ENCODE assay signal across 8 mouse cellular contexts in the genomic region with DNA sequence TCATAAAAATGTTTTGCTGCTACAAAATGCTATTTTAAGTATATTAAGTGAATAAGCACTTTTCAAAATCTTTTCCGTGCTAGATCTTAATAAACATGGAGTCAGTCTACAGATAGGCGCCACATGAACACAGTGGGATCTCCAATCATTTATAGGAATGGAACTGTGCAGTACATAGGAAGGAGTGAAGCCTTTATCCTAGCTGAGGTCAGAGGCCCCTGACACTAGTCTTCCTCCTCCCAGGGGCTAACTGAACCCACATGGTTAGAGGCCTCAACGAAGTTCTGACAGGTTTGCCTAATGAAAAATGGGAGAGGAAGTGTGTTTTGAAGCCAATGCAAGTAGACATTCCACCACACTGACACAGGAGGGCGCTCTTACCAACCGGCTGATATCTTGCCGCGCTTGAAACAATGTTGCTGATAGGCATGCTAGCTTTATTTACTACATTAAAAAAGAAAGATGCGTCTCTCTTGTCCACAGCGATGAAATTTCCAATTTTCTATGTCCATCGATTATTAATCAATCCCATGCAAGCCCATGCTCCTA. TPM values are rescaled to one million over a fixed set of nuclear protein-coding genes. Genes with fewer than 3 reads are reported as not detected.
DNase-seq lines count a peak whose midpoint lies in the region; ATAC-seq and TF ChIP-seq lines count a peak whose summit lies in the region.

No protein-coding gene starts in this region.

- peak; percentile 94 for ATAC-seq in CD4-positive, CD25-positive, alpha-beta regulatory T cell, adult 4 months
- ATAC-seq in lung, postnatal 0 days = no peak

- no peaks in the 10 kb centered on the region for H3K9me3 ChIP-seq in lung, postnatal 0 days (ENCODE audit: low read length)

- no peak overlapping the region for H3K9ac ChIP-seq in lung, postnatal 0 days (replicated peaks; ENCODE audit: low read depth)

- no peak overlapping the region for H3K4me3 ChIP-seq in lung, postnatal 0 days (ENCODE audit: low read depth, low read length)

- DNase-seq in R1 (ENCODE audit: low read depth, low spot score) = peak; percentile 75
- peak; percentile 74 to 82 for DNase-seq in cerebellum, postnatal 25 days
- peak; percentile 68 for DNase-seq in gastrocnemius, postnatal 14 days
- DNase-seq in kidney, postnatal 36 days = peak; percentile 74 to 88
- DNase-seq in lung, postnatal 0 days (ENCODE audit: low spot score) = peak; percentile 85
- peak; percentile 60 to 79 for DNase-seq in right cerebral cortex, postnatal 10 days (ENCODE audit: low spot score in 2 of 2)
- peak; percentile 78 for DNase-seq in urinary bladder, postnatal 25 days (ENCODE audit: low spot score)

- no peaks in the 10 kb centered on the region for H3K27me3 ChIP-seq in lung, postnatal 0 days (replicated peaks; ENCODE audit: insufficient read depth, low read length)

- TF ChIP-seq EP300 in lung, postnatal 0 days (IDR thresholded peaks at IDR 0.05) = no peak

- peak; percentile 98 for TF ChIP-seq CTCF in lung, postnatal 0 days (IDR thresholded peaks at IDR 0.05)

- H3K27ac ChIP-seq in lung, postnatal 0 days (ENCODE audit: low read length) = no peak overlapping the region

- 18% methylated on average over 10 of the region's 10 CpGs for WGBS in lung, postnatal 0 days

- peaks cover 10% of the 10 kb centered on the region; the same call in 1 of the 2 replicates for H3K4me1 ChIP-seq in lung, postnatal 0 days (ENCODE audit: insufficient read depth, low read depth, low read length)

- H3K36me3 ChIP-seq in lung, postnatal 0 days (ENCODE audit: insufficient read depth, low read length) = no peaks in the 10 kb centered on the region

- intact Hi-C loops in gastrocnemius, postnatal 14 days (cut with DNase I; ENCODE audit: low total_unique reads) = loop anchor here (5.0 kb wide), 1 partner anchor 192 kb away; no protein-coding TSS in a partner anchor

- H3K4me2 ChIP-seq in lung, postnatal 0 days (replicated peaks; ENCODE audit: low read depth, low read length) = no peak overlapping the region

RNA-seq across cellular contexts. Expression of a gene that starts 32.3 kb away (rescaled TPM):
- polyA plus RNA-seq in CD4-positive, CD25-positive, alpha-beta regulatory T cell, adult 4 months (2017; shearing (Covaris generic)) = 100 to 1,000 TPM; 127 to 169 TPM
- total RNA-seq in gastrocnemius, postnatal 14 days (2021) = 100 to 1,000 TPM; 303 to 334 TPM
- polyA plus RNA-seq in lung, postnatal 0 days (2015; fragmentation: Nextera tagmentation; extraction: Ambion mirVana) = 467 and 484 TPM in 2 replicates

RNA-seq across cellular contexts. Expression of a gene that starts 58.5 kb away (rescaled TPM):
- polyA plus RNA-seq in CD4-positive, CD25-positive, alpha-beta regulatory T cell, adult 4 months (2017; shearing (Covaris generic)) = not detected
- under 1 TPM; 0.64 to 0.70 TPM for total RNA-seq in gastrocnemius, postnatal 14 days (2021)
- 0.33 and 0.52 TPM in 2 replicates for polyA plus RNA-seq in lung, postnatal 0 days (2015; fragmentation: Nextera tagmentation; extraction: Ambion mirVana)
